In genomic region chr12:80249539-80249938, GRCm38 (mm10) we compare ENCODE assay signal across 14 mouse cellular contexts. TPM values are rescaled to one million over a fixed set of nuclear protein-coding genes. Genes with fewer than 3 reads are reported as not detected.
DNase-seq lines count a peak whose midpoint lies in the region; ATAC-seq and TF ChIP-seq lines count a peak whose summit lies in the region.
"Had no signal": no experiment of that assay in that cellular context is flagged by ENCODE, and none has a peak within 500 bp of the region (broad histone marks: within the 10 kb centered on the region; RNA-seq: fewer than 3 reads in every experiment).

No protein-coding gene starts in this region.

- 43% methylated on average over 6 of the region's 6 CpGs for WGBS in lung, embryonic 14.5 days
- 33% methylated on average over 6 of the region's 6 CpGs for WGBS in lung, adult 2 months
- WGBS in heart, embryonic 13.5 days = 32% methylated on average over 6 of the region's 6 CpGs
- 68% methylated on average over 6 of the region's 6 CpGs for WGBS in limb, embryonic 11.5 days

- TF ChIP-seq CTCF in lung, embryonic 14.5 days (IDR thresholded peaks at IDR 0.05; ENCODE audit: low read depth) = no peak
- TF ChIP-seq CTCF in lung, adult 2 months (IDR thresholded peaks at IDR 0.05; ENCODE audit: insufficient read depth, low read length) = no peak

- H3K9me3 ChIP-seq in lung, embryonic 14.5 days (ENCODE audit: low read depth, low read length) = no peaks in the 10 kb centered on the region
- no peaks in the 10 kb centered on the region for H3K9me3 ChIP-seq in heart, embryonic 13.5 days
- H3K9me3 ChIP-seq in limb, embryonic 11.5 days (ENCODE audit: control insufficient read depth, low read length) = no peaks in the 10 kb centered on the region
- H3K9me3 ChIP-seq: forebrain, embryonic 13.5 days; neural tube, embryonic 15.5 days had no signal

- peak overlapping the region; percentile 23; the same call in 1 of the 2 replicates for H3K9ac ChIP-seq in lung, embryonic 14.5 days
- H3K9ac ChIP-seq in heart, embryonic 13.5 days = peak overlapping the region; percentile 37; the same call in 1 of the 2 replicates
- H3K9ac ChIP-seq in limb, embryonic 11.5 days (ENCODE audit: low read length) = no peak overlapping the region
- H3K9ac ChIP-seq: forebrain, embryonic 13.5 days; hindbrain, embryonic 14.5 days; liver, embryonic 14.5 days; neural tube, embryonic 15.5 days had no signal

- H3K27me3 ChIP-seq in lung, embryonic 14.5 days (ENCODE audit: insufficient read depth, low read length) = no peaks in the 10 kb centered on the region
- no peaks in the 10 kb centered on the region for H3K27me3 ChIP-seq in heart, embryonic 13.5 days (replicated peaks)
- H3K27me3 ChIP-seq in limb, embryonic 11.5 days (ENCODE audit: control insufficient read depth, insufficient read depth, low read length) = no peaks in the 10 kb centered on the region
- H3K27me3 ChIP-seq: forebrain, embryonic 13.5 days; neural tube, embryonic 15.5 days had no signal

- H3K36me3 ChIP-seq in lung, embryonic 14.5 days (ENCODE audit: insufficient read depth) = 0 out of 2 replicates have a peak, but pooled peaks cover under 1% of the 10 kb centered on the region
- H3K36me3 ChIP-seq in heart, embryonic 13.5 days = 0 out of 2 replicates have a peak, but pooled peaks cover 4% of the 10 kb centered on the region
- H3K36me3 ChIP-seq in limb, embryonic 11.5 days (ENCODE audit: control insufficient read depth, insufficient read depth, low read length) = no peaks in the 10 kb centered on the region; the same call in 1 of the 2 replicates
- H3K36me3 ChIP-seq: neural tube, embryonic 15.5 days had no signal

- TF ChIP-seq POLR2A in lung, adult 2 months (IDR thresholded peaks at IDR 0.05; ENCODE audit: borderline replicate concordance, extremely low read depth, low read depth, low read length) = no peak

- peaks cover 55% of the 10 kb centered on the region for H3K4me1 ChIP-seq in lung, embryonic 14.5 days (ENCODE audit: insufficient read depth)
- H3K4me1 ChIP-seq in lung, adult 2 months (ENCODE audit: control insufficient read depth, insufficient read depth, low read length) = peaks cover 33% of the 10 kb centered on the region
- peaks cover 98% of the 10 kb centered on the region for H3K4me1 ChIP-seq in heart, embryonic 13.5 days
- peaks cover 34% of the 10 kb centered on the region for H3K4me1 ChIP-seq in limb, embryonic 11.5 days (ENCODE audit: control insufficient read depth, insufficient read depth, low read length)

- H3K4me2 ChIP-seq in lung, embryonic 14.5 days = no peak overlapping the region
- H3K4me2 ChIP-seq in heart, embryonic 13.5 days = peak overlapping the region; percentile 7; the same call in 1 of the 2 replicates
- H3K4me2 ChIP-seq in limb, embryonic 11.5 days (ENCODE audit: low read depth, severe bottlenecking) = no peak overlapping the region
- H3K4me2 ChIP-seq: forebrain, embryonic 13.5 days; hindbrain, embryonic 14.5 days; neural tube, embryonic 15.5 days had no signal

- H3K4me3 ChIP-seq in lung, embryonic 14.5 days (ENCODE audit: low read depth, low read length) = no peak overlapping the region
- H3K4me3 ChIP-seq in lung, adult 2 months (replicated peaks; ENCODE audit: extremely low read depth, low read depth, low read length) = no peak overlapping the region
- no peak overlapping the region for H3K4me3 ChIP-seq in heart, embryonic 13.5 days
- H3K4me3 ChIP-seq in limb, embryonic 11.5 days (ENCODE audit: low read depth, low read length) = no peak overlapping the region
- H3K4me3 ChIP-seq: forebrain, embryonic 13.5 days; neural tube, embryonic 15.5 days had no signal

- H3K27ac ChIP-seq in lung, embryonic 14.5 days (ENCODE audit: low read depth) = peak overlapping the region; percentile 18; the same call in 1 of the 2 replicates
- peak overlapping the region; percentile 61 for H3K27ac ChIP-seq in heart, embryonic 13.5 days (replicated peaks)
- 0 out of 2 replicates have a peak overlapping the region, but pooled peaks have one; percentile 0 for H3K27ac ChIP-seq in limb, embryonic 11.5 days (replicated peaks; ENCODE audit: low read depth, low read length)
- H3K27ac ChIP-seq: forebrain, embryonic 13.5 days; hindbrain, embryonic 14.5 days; liver, embryonic 14.5 days; neural tube, embryonic 15.5 days had no signal

- DNase-seq in lung, embryonic 14.5 days = no peak
- DNase-seq in lung, adult 2 months = no peak
- no peak for DNase-seq in limb, embryonic 11.5 days (ENCODE audit: low spot score)
- DNase-seq in layer of hippocampus, adult 9-10 months (ENCODE audit: low spot score) = no peak
- DNase-seq in urinary bladder, postnatal 14 days (ENCODE audit: low spot score) = no peak
- DNase-seq in right cerebral cortex, adult 2 months (ENCODE audit: low spot score in 2 of 2) = no peak
- DNase-seq: cerebellum, adult 18-20 months had no signal

- ATAC-seq in lung, embryonic 14.5 days (ENCODE audit: insufficient read depth) = no peak
- ATAC-seq in heart, embryonic 13.5 days (ENCODE audit: extremely low read depth, insufficient number of reproducible peaks, low FRiP score, low TSS enrichment) = no peak
- no peak for ATAC-seq in limb, embryonic 11.5 days (ENCODE audit: insufficient number of reproducible peaks, low FRiP score, low TSS enrichment, low read depth)
- ATAC-seq: activated CD4-positive, CD25-positive, alpha-beta regulatory T cell, adult 4 months; CD4-positive, CD25-positive, alpha-beta regulatory T cell, adult 4 months; forebrain, embryonic 13.5 days had no signal

RNA-seq across cellular contexts. Expression of gene Actn1, which starts 10.6 kb away (rescaled TPM):
- 71.9 and 86.2 TPM in 2 replicates for polyA plus RNA-seq in lung, embryonic 14.5 days (2014; fragmentation: Nextera tagmentation; extraction: Ambion mirVana)
- 74.9 and 95.5 TPM in 2 replicates for polyA plus RNA-seq in lung, adult 2 months (2012; rRNA removed)
- polyA plus RNA-seq in heart, embryonic 13.5 days (2015; fragmentation: Nextera tagmentation; extraction: Ambion mirVana) = 39.5 and 40.4 TPM in 2 replicates
- polyA plus RNA-seq in limb, embryonic 11.5 days (2014; fragmentation: Nextera tagmentation; extraction: Ambion mirVana) = 46.0 and 49.2 TPM in 2 replicates

Comparison
In these comparisons a context has a peak if more than half of its experiments do, and no peak if none do; other contexts are left out.
1. H3K27ac ChIP-seq: peak in every context shown above with its lines; median percentile 61 in heart, embryonic 13.5 days; 18 in lung, embryonic 14.5 days; 0 in limb, embryonic 11.5 days.